Mouse (Mus musculus) neural tube, embryonic 15.5 days (tissue): ENCODE measurements around the gene Zfp628. TPM values are rescaled to one million over a fixed set of nuclear protein-coding genes. Genes with fewer than 3 reads are reported as not detected.
"Not testable (repeated sequence)": the region's sequence is repeated elsewhere in the genome, so short reads cannot be mapped to it uniquely, and the experiment has no call there.

Experiments used
- ATAC-seq: fragments of 200-750 bp; cut with Nextera tagmentation; 2 replicates; pipeline ENCODE4 v1.8.0; 2017; ENCODE audit warnings: mild to moderate bottlenecking, moderate TSS enrichment, moderate library complexity; ENCODE audit not compliant: low FRiP score
- H3K27ac ChIP-seq: fragments of 300-500 bp; sonication (generic); replicated peaks from 2 replicates; pipeline ENCODE4 v1.5.1; 2015; ENCODE audit warnings: mild to moderate bottlenecking, inconsistent platforms
- H3K27me3 ChIP-seq: fragments of 300-500 bp; sonication (generic); replicated peaks from 2 replicates; pipeline ENCODE4 v1.6.1; 2015; ENCODE audit warnings: inconsistent platforms
- H3K36me3 ChIP-seq: fragments of 300-500 bp; sonication (generic); 2 replicates; pipeline ENCODE4 v1.6.1; 2015; ENCODE audit warnings: inconsistent platforms
- H3K4me1 ChIP-seq: fragments of 300-500 bp; sonication (generic); 2 replicates; pipeline ENCODE4 v1.6.1; 2015; ENCODE audit warnings: inconsistent platforms
- H3K4me2 ChIP-seq: fragments of 300-500 bp; sonication (generic); 2 replicates; pipeline ENCODE4 v1.6.1; 2015; ENCODE audit warnings: inconsistent platforms, mild to moderate bottlenecking, moderate library complexity
- H3K4me3 ChIP-seq: fragments of 300-500 bp; sonication (generic); replicated peaks from 2 replicates; pipeline ENCODE4 v1.5.1; 2015; ENCODE audit warnings: mild to moderate bottlenecking, inconsistent platforms
- H3K9ac ChIP-seq: fragments of 300-500 bp; sonication (generic); replicated peaks from 2 replicates; pipeline ENCODE4 v1.6.1; 2015; ENCODE audit warnings: mild to moderate bottlenecking, inconsistent platforms
- H3K9me3 ChIP-seq: fragments of 300-500 bp; sonication (generic); replicated peaks from 2 replicates; pipeline ENCODE4 v1.6.1; 2016; ENCODE audit warnings: inconsistent platforms
- WGBS: fragments of 180-500 bp; shearing (Covaris S2); methylation state at CpG from one replicate; pipeline ENCODE4 v1.1.7; 2015; ENCODE audit warnings: mixed read lengths; 5-methylcytosine and 5-hydroxymethylcytosine counted together
- polyA plus RNA-seq: library from polyadenylated mRNA; unstranded; fragments of >200 nt; fragmentation: Nextera tagmentation; extraction: Ambion mirVana; gene quantifications from 2 replicates; pipeline ENCODE4 v1.2.1, GENCODE M21; 2015

The Zfp628 gene
- polyA plus RNA-seq, result 3.1 and 4.0 TPM in 2 replicates

GRCm38 (mm10) chr7:4915007-4915665 is at the start of gene Zfp628:
Gene Zfp628, plus strand, starts transcription at chr7:4915217.
- 1% methylated on average over 50 of the region's 56 CpGs for WGBS
- peak within 1 kb of the TSS; percentile 78 for H3K4me2 ChIP-seq
- H3K9ac ChIP-seq, result peak within 1 kb of the TSS; percentile 85
- no peaks in the 10 kb centered on the region for H3K9me3 ChIP-seq
- ATAC-seq, result peak; percentile 91
- H3K4me1 ChIP-seq, result peaks cover 27% of the 10 kb centered on the region
- H3K36me3 ChIP-seq, result peaks cover 21% of the 10 kb centered on the region
- H3K27ac ChIP-seq, result peak within 1 kb of the TSS; percentile 99
- peak within 1 kb of the TSS; percentile 72 for H3K4me3 ChIP-seq
- no peaks in the 10 kb centered on the region for H3K27me3 ChIP-seq

GRCm38 (mm10) chr7:4865579-4866493 is 49.2 kb upstream of the Zfp628 start:
- peak; percentile 100 for ATAC-seq
- peaks cover 17% of the 10 kb centered on the region for H3K4me1 ChIP-seq
- H3K4me2 ChIP-seq, result peak overlapping the region; percentile 71
- peak overlapping the region; percentile 54 for H3K9ac ChIP-seq
- H3K36me3 ChIP-seq, result no peaks in the 10 kb centered on the region
- peak overlapping the region; percentile 51 for H3K4me3 ChIP-seq
- H3K27me3 ChIP-seq, result no peaks in the 10 kb centered on the region
- H3K9me3 ChIP-seq, result no peaks in the 10 kb centered on the region
- H3K27ac ChIP-seq, result peak overlapping the region; percentile 79
- WGBS, result 4% methylated on average over 40 of the region's 40 CpGs

GRCm38 (mm10) chr7:4866631-4867180 is 48.3 kb upstream of the Zfp628 start:
- H3K27me3 ChIP-seq, result no peaks in the 10 kb centered on the region
- no peaks in the 10 kb centered on the region for H3K9me3 ChIP-seq
- H3K36me3 ChIP-seq, result no peaks in the 10 kb centered on the region
- no peak for ATAC-seq
- H3K4me1 ChIP-seq, result peaks cover 17% of the 10 kb centered on the region
- H3K27ac ChIP-seq, result peak overlapping the region; percentile 77
- peak overlapping the region; percentile 52 for H3K9ac ChIP-seq
- peak overlapping the region; percentile 51 for H3K4me3 ChIP-seq
- 34% methylated on average over 10 of the region's 10 CpGs for WGBS
- peak overlapping the region; percentile 71 for H3K4me2 ChIP-seq

GRCm38 (mm10) chr7:4870133-4870532 is 44.9 kb upstream of the Zfp628 start, which contains the start of gene Isoc2b:
Gene Isoc2b, minus strand, starts transcription at chr7:4870258.
- ATAC-seq, result no peak
- Histone ChIP-seq H3K27me3 (no peaks in the 10 kb centered on the region), H3K9me3 (no peaks in the 10 kb centered on the region), H3K9ac (no peak within 1 kb of the TSS), H3K36me3 (no peaks in the 10 kb centered on the region), H3K27ac (no peak within 1 kb of the TSS), H3K4me2 (no peak within 1 kb of the TSS), H3K4me3 (no peak within 1 kb of the TSS), H3K4me1 (peaks cover 17% of the 10 kb centered on the region)
- WGBS, result 68% methylated on average over 6 of the region's 6 CpGs

GRCm38 (mm10) chr7:4876753-4877221 is 38.2 kb upstream of the Zfp628 start, which contains the start of gene Isoc2a:
Gene Isoc2a, plus strand, starts transcription at chr7:4877153.
- under 1% methylated on average over 22 of the region's 22 CpGs for WGBS
- ATAC-seq, result peak; percentile 100
- H3K4me2 ChIP-seq, result peak within 1 kb of the TSS; percentile 93

GRCm38 (mm10) chr7:4877226-4877625 is 37.8 kb upstream of the Zfp628 start:
- peak; percentile 53; the same call in 1 of the 2 replicates for ATAC-seq
- H3K9me3 ChIP-seq, result no peaks in the 10 kb centered on the region
- 10% methylated on average over 11 of the region's 11 CpGs for WGBS
- H3K4me3 ChIP-seq, result peak overlapping the region; percentile 56
- H3K27ac ChIP-seq, result no peak overlapping the region
- H3K4me1 ChIP-seq, result peaks cover 15% of the 10 kb centered on the region
- H3K27me3 ChIP-seq, result no peaks in the 10 kb centered on the region
- peak overlapping the region; percentile 93 for H3K4me2 ChIP-seq
- H3K9ac ChIP-seq, result peak overlapping the region; percentile 62
- no peaks in the 10 kb centered on the region for H3K36me3 ChIP-seq

More at GRCm38 (mm10) chr7:4876753-4877221, 38.2 kb upstream of the Zfp628 start, which contains the start of gene Isoc2a:
- H3K9ac ChIP-seq, result peak within 1 kb of the TSS; percentile 62
- peak within 1 kb of the TSS; percentile 56 for H3K4me3 ChIP-seq
- H3K27ac ChIP-seq, result peak within 1 kb of the TSS; percentile 54
- H3K9me3 ChIP-seq, result no peaks in the 10 kb centered on the region
- peaks cover 15% of the 10 kb centered on the region for H3K4me1 ChIP-seq
- H3K27me3 ChIP-seq, result no peaks in the 10 kb centered on the region
- H3K36me3 ChIP-seq, result no peaks in the 10 kb centered on the region

- Histone ChIP-seq H3K27me3 (no peaks in the 10 kb centered on the region), H3K4me2 (no peak overlapping the region), H3K4me1 (peaks cover 15% of the 10 kb centered on the region), H3K9ac (no peak overlapping the region), H3K36me3 (no peaks in the 10 kb centered on the region), H3K9me3 (no peaks in the 10 kb centered on the region), H3K4me3 (no peak overlapping the region), H3K27ac (no peak overlapping the region)
- no peak for ATAC-seq
These were observed 36.8 kb upstream of the Zfp628 start for GRCm38 (mm10) chr7:4878186-4878585.

GRCm38 (mm10) chr7:4879036-4879435 is 36.0 kb upstream of the Zfp628 start:
- peaks cover 15% of the 10 kb centered on the region for H3K4me1 ChIP-seq
- H3K9ac ChIP-seq, H3K9me3 ChIP-seq, H3K4me3 ChIP-seq, H3K36me3 ChIP-seq, H3K27me3 ChIP-seq, ATAC-seq, H3K4me2 ChIP-seq, H3K27ac ChIP-seq: not testable (repeated sequence)
- WGBS, result 75% methylated on average over 1 of the region's 1 CpGs

GRCm38 (mm10) chr7:4886680-4887079 is 28.3 kb upstream of the Zfp628 start:
- ATAC-seq, result no peak
- Histone ChIP-seq H3K4me1 (no peaks in the 10 kb centered on the region), H3K4me3 (no peak overlapping the region), H3K27me3 (no peaks in the 10 kb centered on the region), H3K36me3 (no peaks in the 10 kb centered on the region), H3K4me2 (no peak overlapping the region), H3K9ac (no peak overlapping the region), H3K27ac (no peak overlapping the region), H3K9me3 (no peaks in the 10 kb centered on the region)
- WGBS, result 83% methylated on average over 4 of the region's 4 CpGs

GRCm38 (mm10) chr7:4895186-4895585 is 19.8 kb upstream of the Zfp628 start:
- H3K9ac ChIP-seq, result no peak overlapping the region
- 56% methylated on average over 11 of the region's 11 CpGs for WGBS
- H3K9me3 ChIP-seq, result no peaks in the 10 kb centered on the region
- H3K27ac ChIP-seq, result no peak overlapping the region
- H3K4me2 ChIP-seq, result no peak overlapping the region
- H3K4me3 ChIP-seq, result no peak overlapping the region
- no peaks in the 10 kb centered on the region for H3K27me3 ChIP-seq
- peaks cover 16% of the 10 kb centered on the region for H3K4me1 ChIP-seq
- no peaks in the 10 kb centered on the region for H3K36me3 ChIP-seq
- no peak for ATAC-seq

- peak overlapping the region; percentile 62 for H3K4me2 ChIP-seq
- 15% methylated on average over 17 of the region's 18 CpGs for WGBS
- H3K27me3 ChIP-seq, result no peaks in the 10 kb centered on the region
- peak overlapping the region; percentile 29 for H3K9ac ChIP-seq
- peaks cover 20% of the 10 kb centered on the region for H3K4me1 ChIP-seq
- no peaks in the 10 kb centered on the region for H3K36me3 ChIP-seq
- H3K4me3 ChIP-seq, result peak overlapping the region; percentile 38
- ATAC-seq, result peak; percentile 76
- no peaks in the 10 kb centered on the region for H3K9me3 ChIP-seq
- peak overlapping the region; percentile 65 for H3K27ac ChIP-seq
These were observed 16.0 kb upstream of the Zfp628 start for GRCm38 (mm10) chr7:4898851-4899648.
